ENCODE assay signal across 8 mouse cellular contexts in the genomic region with DNA sequence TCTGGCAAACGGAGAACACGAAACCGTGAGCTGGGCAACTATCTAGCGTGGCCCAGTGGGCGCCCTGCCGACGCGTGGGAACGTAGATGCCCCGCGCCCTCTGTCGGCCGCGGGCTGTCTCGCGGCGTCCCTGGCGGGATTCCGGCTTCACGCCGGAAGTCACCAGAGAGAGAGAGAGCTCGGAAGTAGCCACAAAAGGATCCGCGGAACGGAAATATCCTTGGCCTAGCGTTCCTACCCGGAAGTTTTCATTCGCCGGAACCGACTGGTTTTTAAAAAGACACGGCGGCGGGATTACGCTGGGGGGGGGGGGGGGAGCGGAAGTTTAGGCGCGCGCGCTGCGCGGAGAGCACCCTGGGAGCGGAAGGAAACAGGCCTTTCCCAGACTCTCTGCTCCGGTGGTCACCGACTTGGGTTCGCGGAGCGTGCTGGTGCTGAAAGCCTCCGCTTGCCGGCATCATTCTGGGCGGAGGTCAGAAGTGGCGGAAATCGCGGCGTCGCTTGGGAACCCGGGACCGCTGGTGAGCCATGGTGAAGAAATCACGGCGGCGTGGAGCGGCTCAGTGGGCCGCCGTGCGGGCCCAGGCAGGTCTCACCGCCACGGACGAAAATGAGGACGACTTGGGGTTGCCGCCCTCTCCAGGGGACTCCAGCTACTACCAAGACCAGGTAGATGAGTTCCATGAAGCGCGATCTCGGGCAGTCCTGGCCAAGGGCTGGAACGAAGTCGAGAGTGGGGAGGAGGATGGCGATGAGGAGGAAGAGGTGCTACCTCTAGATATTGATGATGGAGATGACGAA. TPM values are rescaled to one million over a fixed set of nuclear protein-coding genes. Genes with fewer than 3 reads are reported as not detected.
A peak's percentile ranks its signal among the peaks of the same experiment; 100 is the strongest.
DNase-seq lines count a peak whose midpoint lies in the region; ATAC-seq lines count a peak whose summit lies in the region.

A gene (plus strand): TSS at position 377 of the 801 bp plus-strand sequence.

- H3K4me1 ChIP-seq in hindbrain, embryonic 15.5 days (replicated peaks) = peaks cover 25% of the 10 kb centered on the region

- no peaks in the 10 kb centered on the region for H3K9me3 ChIP-seq in hindbrain, embryonic 15.5 days

- no peaks in the 10 kb centered on the region for H3K27me3 ChIP-seq in hindbrain, embryonic 15.5 days

- WGBS in hindbrain, embryonic 15.5 days = under 1% methylated on average over 76 of the region's 76 CpGs

- peak within 1 kb of the TSS; percentile 89 for H3K27ac ChIP-seq in hindbrain, embryonic 15.5 days (replicated peaks)

- H3K4me2 ChIP-seq in hindbrain, embryonic 15.5 days = peak within 1 kb of the TSS; percentile 74

- H3K9ac ChIP-seq in hindbrain, embryonic 15.5 days = peak within 1 kb of the TSS; percentile 90

- H3K4me3 ChIP-seq in hindbrain, embryonic 15.5 days = peak within 1 kb of the TSS; percentile 85

- peak; percentile 97 for ATAC-seq in hindbrain, embryonic 15.5 days (ENCODE audit: low FRiP score, low read depth)

- H3K36me3 ChIP-seq in hindbrain, embryonic 15.5 days = no peaks in the 10 kb centered on the region

- peak; percentile 93 for DNase-seq in T-cell, adult 2 months (ENCODE audit: low spot score)
- peak; percentile 97 to 100 for DNase-seq in cerebellum, postnatal 36 days
- peak; percentile 92 to 97 for DNase-seq in frontal cortex, postnatal 36 days (ENCODE audit: low spot score in 2 of 2)
- peak; percentile 86 for DNase-seq in left cerebral cortex, adult 11 months (ENCODE audit: low spot score)
- DNase-seq in lung, postnatal 4 days = peak; percentile 95 to 97
- peak; percentile 100 for DNase-seq in retina, postnatal 7 days (ENCODE audit: low read depth, low spot score)
- peak; percentile 77 for DNase-seq in urinary bladder, adult 2 months (ENCODE audit: low spot score)

RNA-seq across cellular contexts. Expression of the gene that starts here (rescaled TPM):
- polyA plus RNA-seq in hindbrain, embryonic 15.5 days (2015; fragmentation: Nextera tagmentation; extraction: Ambion mirVana) = 43.8 and 44.6 TPM in 2 replicates
- 36.2 and 45.2 TPM in 2 replicates for polyA plus RNA-seq in urinary bladder, adult 2 months (2012; rRNA removed)

Comparison
In these comparisons a context has a peak if more than half of its experiments do, and no peak if none do; other contexts are left out.
1. Peak in every context shown above with its lines: DNase-seq, ATAC-seq, H3K4me3 ChIP-seq and H3K27ac ChIP-seq.